Mouse (Mus musculus): ENCODE measurements at regions not wholly inside any gene's neighbourhood (a gene's known extent, or its start where the extent isn't known, plus 50 kb on each side); places are given as distances from the start of the nearest gene placed in this dataset.
A peak's percentile ranks its signal among the peaks of the same experiment; 100 is the strongest.

DNA sequence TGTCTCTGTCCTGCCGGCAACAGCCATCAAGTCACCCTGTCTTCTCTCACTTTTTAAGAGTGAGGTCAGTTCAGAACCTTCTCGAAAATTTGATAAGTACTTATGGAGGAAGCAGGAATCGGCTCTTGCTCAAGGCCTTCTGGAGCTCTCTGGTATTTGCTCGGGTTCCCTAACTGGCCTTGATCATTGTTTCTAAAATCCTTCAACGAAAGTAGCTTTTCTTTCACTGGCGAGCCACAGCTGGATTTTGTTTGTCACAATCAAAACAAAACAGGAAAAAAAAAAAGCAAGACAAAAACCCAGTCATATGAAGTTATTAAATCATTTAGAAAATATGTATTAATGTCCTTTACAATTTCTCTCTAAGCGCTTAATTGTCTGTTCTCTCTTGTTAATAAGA, 156.6 kb upstream of the Tex13c2 start:
- Histone ChIP-seq H3K4me2 (no peak overlapping the region), H3K27me3 (no peaks in the 10 kb centered on the region), H3K36me3 (no peaks in the 10 kb centered on the region), H3K27ac (peak overlapping the region; percentile 37), H3K4me1 (no peaks in the 10 kb centered on the region), H3K4me3 (no peak overlapping the region), H3K9ac (no peak overlapping the region), H3K9me3 (no peaks in the 10 kb centered on the region)
- 51% methylated on average over 7 of the region's 7 CpGs for WGBS
- no peak for ATAC-seq (ENCODE audit: borderline replicate concordance, extremely low read depth, low FRiP score, low TSS enrichment)

DNA sequence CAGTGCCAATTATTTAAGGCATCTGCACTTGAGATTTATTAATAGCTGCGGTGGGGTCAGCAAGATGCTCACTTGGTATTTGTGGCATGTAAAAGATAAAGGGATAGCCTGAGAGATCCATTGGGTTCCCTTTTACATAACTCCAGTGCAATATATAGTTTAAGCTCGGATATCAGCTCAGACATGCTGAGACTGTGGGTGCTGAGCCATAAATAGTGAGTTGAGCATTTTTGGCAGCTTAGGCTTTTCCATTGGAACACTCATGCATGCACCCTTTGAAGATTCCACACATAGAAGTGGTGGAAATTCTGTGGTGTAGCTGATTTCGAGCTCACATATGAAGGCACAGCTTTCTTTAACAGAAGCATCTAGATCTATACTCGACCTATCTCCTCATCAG, 155.9 kb upstream of the Tex13c2 start:
- 47% methylated on average over 4 of the region's 4 CpGs for WGBS
- no peak overlapping the region for H3K4me3 ChIP-seq
- no peaks in the 10 kb centered on the region for H3K9me3 ChIP-seq
- peak overlapping the region; percentile 37; the same call in 1 of the 2 replicates for H3K27ac ChIP-seq
- H3K27me3 ChIP-seq: no peaks in the 10 kb centered on the region
- H3K4me1 ChIP-seq: no peaks in the 10 kb centered on the region
- no peak for ATAC-seq (ENCODE audit: borderline replicate concordance, extremely low read depth, low FRiP score, low TSS enrichment)
- H3K4me2 ChIP-seq: no peak overlapping the region
- H3K36me3 ChIP-seq: no peaks in the 10 kb centered on the region
- H3K9ac ChIP-seq: no peak overlapping the region

DNA sequence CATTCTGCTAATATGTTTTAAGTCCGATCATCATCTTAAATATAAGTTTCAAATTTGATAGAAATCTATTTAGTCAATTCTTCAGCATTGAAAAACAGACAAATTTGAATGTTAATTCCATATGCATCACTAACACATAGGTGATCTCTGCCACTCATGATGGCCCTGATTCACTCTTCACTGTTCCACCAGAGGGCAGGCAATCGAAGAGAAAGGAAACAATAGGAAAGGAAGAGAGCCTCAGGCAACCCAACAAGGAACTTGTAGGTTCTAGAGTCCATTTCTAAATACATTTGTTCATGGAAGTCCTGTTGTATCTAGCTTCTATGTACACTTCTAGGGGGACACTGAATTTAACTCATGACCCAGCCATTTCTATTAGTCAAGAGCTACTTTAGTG, 154.7 kb upstream of the Tex13c2 start:
- no peak overlapping the region for H3K9ac ChIP-seq
- H3K4me1 ChIP-seq: no peaks in the 10 kb centered on the region
- H3K36me3 ChIP-seq: no peaks in the 10 kb centered on the region
- no peaks in the 10 kb centered on the region for H3K27me3 ChIP-seq
- ATAC-seq (ENCODE audit: borderline replicate concordance, extremely low read depth, low FRiP score, low TSS enrichment): no peak
- no peak overlapping the region for H3K27ac ChIP-seq
- WGBS: 71% methylated on average over 2 of the region's 2 CpGs
- H3K4me2 ChIP-seq: no peak overlapping the region
- H3K9me3 ChIP-seq: no peaks in the 10 kb centered on the region
- no peak overlapping the region for H3K4me3 ChIP-seq

DNA sequence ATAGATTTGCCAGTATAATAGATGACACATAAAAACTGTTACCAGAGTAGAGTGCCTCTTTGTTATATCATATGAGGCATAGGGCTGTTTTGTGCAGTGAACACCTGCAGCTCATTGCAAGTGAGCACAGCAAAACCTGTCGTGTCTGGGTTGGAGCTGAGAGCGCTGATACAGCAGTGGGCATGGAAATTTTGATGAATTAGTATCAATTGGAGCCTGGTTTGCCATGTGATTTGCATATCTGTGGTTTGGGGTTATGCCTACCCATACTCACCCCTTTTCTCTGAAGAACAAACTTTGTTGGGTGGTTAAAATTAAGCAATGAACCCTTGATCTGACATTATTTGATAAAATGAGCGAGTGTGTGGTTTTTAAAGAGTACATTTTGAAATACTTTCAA, 152.7 kb upstream of the Tex13c2 start:
- 83% methylated on average over 3 of the region's 3 CpGs for WGBS
- H3K4me3 ChIP-seq: no peak overlapping the region
- no peak overlapping the region for H3K9ac ChIP-seq
- no peaks in the 10 kb centered on the region for H3K36me3 ChIP-seq
- H3K9me3 ChIP-seq: no peaks in the 10 kb centered on the region
- H3K27ac ChIP-seq: no peak overlapping the region
- H3K27me3 ChIP-seq: no peaks in the 10 kb centered on the region
- no peak for ATAC-seq (ENCODE audit: borderline replicate concordance, extremely low read depth, low FRiP score, low TSS enrichment)
- no peaks in the 10 kb centered on the region for H3K4me1 ChIP-seq
- no peak overlapping the region for H3K4me2 ChIP-seq

DNA sequence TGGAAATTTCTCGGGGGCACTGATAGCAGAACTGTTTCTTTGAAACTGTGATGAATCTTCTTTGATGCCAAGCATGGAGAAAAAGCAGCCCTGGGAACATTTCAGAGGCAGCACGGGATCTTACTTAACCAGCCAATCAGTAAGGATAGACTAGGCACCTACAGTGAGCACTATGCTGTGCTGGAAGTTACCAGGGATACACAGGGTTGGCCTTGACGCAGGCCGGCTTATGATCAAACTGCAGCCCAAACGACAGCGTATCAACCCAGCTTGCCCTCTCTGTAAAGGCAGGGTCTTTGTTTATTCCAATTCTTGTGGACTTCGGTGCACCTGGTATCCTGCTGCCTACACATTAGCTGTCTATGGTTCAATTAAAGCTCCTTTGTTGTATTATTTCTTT, 147.1 kb upstream of the Tex13c2 start:
- no peak overlapping the region for H3K4me3 ChIP-seq
- no peaks in the 10 kb centered on the region for H3K36me3 ChIP-seq
- 54% methylated on average over 7 of the region's 7 CpGs for whole genome bisulfite sequencing
- no peak overlapping the region for H3K27ac ChIP-seq
- no peak overlapping the region for H3K9ac ChIP-seq
- no peaks in the 10 kb centered on the region for H3K4me1 ChIP-seq
- H3K4me2 ChIP-seq: no peak overlapping the region
- ATAC-seq (ENCODE audit: borderline replicate concordance, extremely low read depth, low FRiP score, low TSS enrichment): no peak
- no peaks in the 10 kb centered on the region for H3K27me3 ChIP-seq
- no peaks in the 10 kb centered on the region for H3K9me3 ChIP-seq

DNA sequence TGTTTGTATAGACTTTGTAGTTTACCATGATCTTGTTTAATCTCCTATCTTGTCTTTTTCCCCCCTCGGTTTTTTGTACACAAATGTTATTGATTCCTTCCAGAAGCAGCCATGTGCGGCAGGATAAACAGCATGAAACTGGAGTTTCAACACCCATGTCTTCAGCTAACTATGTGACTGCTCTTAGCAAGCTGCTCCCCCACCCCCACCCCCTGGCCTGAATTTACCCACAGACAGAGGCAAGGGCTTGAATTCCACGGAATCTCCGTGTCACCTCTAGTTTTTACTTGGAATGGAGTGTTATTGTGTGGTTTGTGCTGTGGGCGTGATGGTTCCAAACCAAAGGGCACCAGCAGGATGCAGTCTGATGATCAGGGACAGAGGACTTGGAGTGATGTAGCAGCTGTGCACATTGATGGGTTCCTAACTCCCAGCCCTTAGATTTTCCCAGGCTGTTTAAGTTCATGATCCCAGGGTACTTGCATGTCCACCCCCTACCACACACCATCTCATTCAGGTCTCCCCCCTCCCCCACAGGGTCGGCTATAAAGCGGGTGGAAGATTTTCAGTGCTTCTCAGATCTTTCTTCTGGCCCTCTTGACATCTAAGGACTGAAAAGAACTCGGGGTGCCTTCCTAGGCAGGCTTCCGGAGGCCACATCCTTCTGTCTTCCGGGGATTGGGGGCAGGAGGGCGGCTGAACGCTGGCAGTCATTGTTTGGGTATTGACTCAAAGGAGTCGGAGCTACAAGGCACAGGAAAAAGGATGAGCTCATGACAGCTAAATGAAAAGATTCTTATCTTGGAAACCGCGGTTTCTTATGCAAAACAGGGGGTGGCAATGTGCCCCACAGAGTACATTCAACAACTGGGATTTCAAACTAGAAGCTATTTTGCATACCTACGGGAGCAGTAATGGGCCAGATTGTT, 146.3 kb upstream of the Tex13c2 start:
- no peaks in the 10 kb centered on the region for H3K4me1 ChIP-seq
- 20% methylated on average over 16 of the region's 16 CpGs for WGBS
- no peaks in the 10 kb centered on the region for H3K27me3 ChIP-seq
- H3K4me3 ChIP-seq: no peak overlapping the region
- no peaks in the 10 kb centered on the region for H3K36me3 ChIP-seq
- 0 out of 2 replicates have a peak, but pooled peaks have one; percentile 35 for ATAC-seq (ENCODE audit: borderline replicate concordance, extremely low read depth, low FRiP score, low TSS enrichment)
- H3K9me3 ChIP-seq: no peaks in the 10 kb centered on the region
- 0 out of 2 replicates have a peak overlapping the region, but pooled peaks have one; percentile 33 for H3K27ac ChIP-seq
- H3K9ac ChIP-seq: no peak overlapping the region
- H3K4me2 ChIP-seq: no peak overlapping the region

DNA sequence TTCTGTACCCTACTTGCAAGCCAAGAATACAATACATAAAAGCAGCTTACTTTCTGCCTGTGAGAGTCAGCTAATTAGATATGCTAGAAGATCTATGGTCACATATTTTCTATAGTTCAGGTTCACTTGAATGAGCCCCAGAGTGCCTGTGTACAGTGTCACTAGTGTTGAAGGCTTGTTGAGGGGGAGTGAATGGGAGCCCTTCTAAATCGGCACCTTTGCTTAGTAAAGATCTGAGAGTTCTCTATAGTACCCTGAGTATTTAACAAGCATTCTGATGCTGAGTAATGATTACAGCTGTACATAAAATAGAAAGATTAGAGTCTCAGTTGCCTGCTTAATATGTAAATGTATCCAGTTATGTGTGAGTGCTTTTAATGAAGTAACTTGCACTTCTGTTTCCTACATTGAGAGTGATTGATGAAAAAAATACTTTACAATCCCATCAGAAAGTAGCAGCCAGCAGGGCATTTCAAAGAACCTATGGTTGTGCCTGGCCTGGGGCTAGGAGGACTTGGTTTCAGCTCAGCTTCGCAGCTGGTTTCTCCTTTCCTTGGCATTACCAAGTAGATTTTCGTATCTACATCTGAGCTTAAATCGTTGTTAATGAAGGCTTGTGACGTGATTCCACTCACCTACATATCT, 136.8 kb upstream of the Tex13c2 start:
- H3K4me3 ChIP-seq: no peak overlapping the region
- no peak overlapping the region for H3K9ac ChIP-seq
- H3K4me2 ChIP-seq: no peak overlapping the region
- WGBS: 71% methylated on average over 5 of the region's 5 CpGs
- H3K27ac ChIP-seq: no peak overlapping the region
- H3K4me1 ChIP-seq: no peaks in the 10 kb centered on the region
- no peak for ATAC-seq (ENCODE audit: borderline replicate concordance, extremely low read depth, low FRiP score, low TSS enrichment)
- H3K36me3 ChIP-seq: no peaks in the 10 kb centered on the region
- H3K9me3 ChIP-seq: no peaks in the 10 kb centered on the region
- no peaks in the 10 kb centered on the region for H3K27me3 ChIP-seq

DNA sequence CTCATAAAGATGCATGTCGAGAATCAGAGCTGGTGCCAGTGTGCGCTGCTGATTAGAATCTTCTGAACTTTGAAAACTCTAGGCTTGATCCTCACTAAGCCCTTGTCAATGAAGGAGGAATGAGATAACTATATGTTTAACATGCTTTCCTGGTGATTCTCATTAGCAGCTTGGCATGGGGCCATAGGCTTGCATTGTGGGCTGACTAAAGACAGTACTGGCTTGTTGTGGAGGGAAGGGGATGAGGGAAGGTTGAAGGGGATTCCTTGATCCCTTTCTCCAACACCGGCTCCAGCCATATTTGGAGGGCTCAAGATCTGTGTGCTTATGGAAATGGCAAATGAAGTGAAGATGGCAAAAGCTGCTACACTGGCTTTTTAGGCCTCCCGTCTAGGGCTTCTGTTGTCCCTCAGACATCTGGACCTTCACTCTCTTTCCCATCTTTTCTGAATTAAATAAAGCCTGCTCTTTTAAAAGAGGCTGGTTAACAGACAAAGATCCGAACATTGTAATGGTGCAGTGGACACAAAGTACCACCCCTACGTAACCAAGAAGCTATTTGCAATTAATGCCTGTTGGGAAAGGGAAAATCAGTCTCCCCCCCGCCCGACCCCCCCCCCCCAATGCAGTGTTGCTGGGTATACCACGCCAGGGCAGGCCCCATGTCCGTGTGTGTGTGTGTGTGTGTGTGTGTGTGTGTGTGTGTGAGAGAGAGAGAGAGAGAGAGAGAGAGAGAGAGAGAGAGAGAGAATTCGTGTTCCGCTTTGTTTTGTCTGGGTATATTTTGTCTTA, 129.9 kb upstream of the Tex13c2 start:
- WGBS: 38% methylated on average over 10 of the region's 12 CpGs
- Histone ChIP-seq H3K9ac (no peak overlapping the region), H3K4me1 (peaks cover 3% of the 10 kb centered on the region; the same call in 1 of the 2 replicates), H3K36me3 (no peaks in the 10 kb centered on the region), H3K27me3 (no peaks in the 10 kb centered on the region), H3K4me2 (peak overlapping the region; percentile 48), H3K9me3 (no peaks in the 10 kb centered on the region), H3K27ac (no peak overlapping the region), H3K4me3 (0 out of 2 replicates have a peak overlapping the region, but pooled peaks have one; percentile 24)
- ATAC-seq (ENCODE audit: borderline replicate concordance, extremely low read depth, low FRiP score, low TSS enrichment): no peak

DNA sequence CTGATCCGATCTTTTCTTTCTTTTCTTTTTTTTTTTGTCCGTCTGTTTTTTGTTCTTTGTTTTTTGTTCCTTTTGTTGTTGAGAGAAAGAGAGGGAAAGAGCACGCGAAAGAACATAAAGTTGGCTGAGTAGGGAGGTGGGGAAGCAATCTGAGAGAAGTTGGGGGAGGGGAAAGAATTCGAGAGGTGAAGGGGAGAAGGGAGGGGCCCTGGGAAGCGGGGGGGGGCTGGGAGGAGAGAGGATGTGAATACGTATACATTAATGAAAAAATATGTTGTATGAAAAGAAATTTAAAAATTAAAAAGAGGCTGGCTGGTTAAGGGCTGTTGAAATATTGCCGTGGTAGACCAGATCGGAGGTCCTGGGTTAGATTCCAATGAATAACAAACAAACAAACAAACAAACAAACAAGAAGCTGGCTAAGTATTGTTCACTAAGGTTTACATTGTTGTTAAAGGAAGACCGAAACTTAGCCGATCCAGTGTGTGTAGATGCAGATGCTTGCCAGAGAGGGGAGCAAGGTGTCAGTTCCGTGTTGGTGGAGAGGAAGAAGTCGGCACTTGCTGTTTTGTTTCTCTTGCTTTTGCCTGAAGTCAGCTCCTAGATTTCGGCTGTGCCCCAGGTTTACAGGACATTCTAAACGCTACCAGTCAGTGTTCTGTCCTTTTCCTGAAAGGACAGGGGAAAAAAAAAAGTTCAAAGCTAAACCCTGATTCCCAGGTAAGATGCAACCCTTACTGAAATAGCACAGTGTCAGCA, 129.1 kb upstream of the Tex13c2 start:
- ATAC-seq (ENCODE audit: borderline replicate concordance, extremely low read depth, low FRiP score, low TSS enrichment): peak; percentile 62; the same call in 1 of the 2 replicates
- WGBS: 18% methylated on average over 15 of the region's 15 CpGs
- H3K4me3 ChIP-seq: peak overlapping the region; percentile 24
- H3K9me3 ChIP-seq: no peaks in the 10 kb centered on the region
- no peak overlapping the region for H3K9ac ChIP-seq
- peaks cover 3% of the 10 kb centered on the region; the same call in 1 of the 2 replicates for H3K4me1 ChIP-seq
- no peaks in the 10 kb centered on the region for H3K36me3 ChIP-seq
- no peaks in the 10 kb centered on the region for H3K27me3 ChIP-seq
- H3K4me2 ChIP-seq: peak overlapping the region; percentile 48
- peak overlapping the region; percentile 37; the same call in 1 of the 2 replicates for H3K27ac ChIP-seq

DNA sequence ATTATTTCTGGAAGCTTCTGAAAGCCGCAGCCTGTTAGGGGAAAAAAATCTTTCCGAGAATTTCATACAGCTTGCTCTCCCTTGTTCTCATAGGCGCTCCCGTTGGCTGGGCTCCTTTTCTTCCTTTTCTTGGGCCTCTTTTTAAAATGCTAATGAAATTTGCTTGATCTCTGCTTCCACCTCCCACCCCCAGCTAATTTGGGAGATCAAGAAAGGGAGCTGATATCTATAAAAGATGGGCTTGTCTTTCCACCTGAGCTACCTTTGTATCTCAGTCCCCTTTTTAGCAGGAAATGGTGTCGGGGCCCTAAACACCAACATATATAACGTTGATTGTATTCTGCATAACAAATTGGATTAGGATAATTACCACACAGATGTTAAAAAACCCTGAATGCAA, 128.5 kb upstream of the Tex13c2 start:
- H3K27ac ChIP-seq: no peak overlapping the region
- H3K4me1 ChIP-seq: peaks cover 3% of the 10 kb centered on the region; the same call in 1 of the 2 replicates
- H3K9ac ChIP-seq: no peak overlapping the region
- peak overlapping the region; percentile 48 for H3K4me2 ChIP-seq
- ATAC-seq (ENCODE audit: borderline replicate concordance, extremely low read depth, low FRiP score, low TSS enrichment): no peak
- no peaks in the 10 kb centered on the region for H3K27me3 ChIP-seq
- 44% methylated on average over 6 of the region's 6 CpGs for WGBS
- no peaks in the 10 kb centered on the region for H3K36me3 ChIP-seq
- H3K4me3 ChIP-seq: no peak overlapping the region
- H3K9me3 ChIP-seq: no peaks in the 10 kb centered on the region

DNA sequence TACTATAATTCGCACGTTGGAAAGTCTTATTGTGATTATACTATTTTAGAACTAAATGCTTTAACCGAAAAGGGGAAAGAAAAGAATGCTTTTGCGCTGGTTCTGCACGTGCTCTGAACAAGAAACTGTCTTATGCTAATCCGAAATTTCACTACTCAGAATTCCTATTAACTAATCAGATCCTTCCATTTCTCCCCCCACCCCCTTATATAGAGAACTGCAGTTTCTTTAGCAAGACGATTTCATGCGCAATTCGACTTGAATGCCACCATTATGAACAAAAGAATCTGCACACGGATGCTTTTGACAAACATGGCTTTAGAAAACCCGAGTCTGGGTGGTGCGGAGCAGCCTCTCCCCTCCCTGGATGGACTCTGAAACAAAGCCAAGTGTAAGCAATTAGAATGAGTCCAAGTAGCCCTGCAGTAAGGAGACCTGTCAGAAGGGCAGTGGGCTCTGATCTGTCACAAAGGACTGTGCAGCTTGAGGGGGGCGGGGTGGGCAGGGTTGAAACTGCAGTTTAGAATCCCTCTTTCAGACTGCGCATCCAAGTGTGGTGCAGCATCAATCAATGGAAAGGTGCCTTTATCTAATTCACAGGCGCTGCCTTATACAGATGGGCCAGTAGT, 128.0 kb upstream of the Tex13c2 start:
- no peak overlapping the region for H3K27ac ChIP-seq
- H3K4me3 ChIP-seq: no peak overlapping the region
- 37% methylated on average over 15 of the region's 15 CpGs for WGBS
- no peak overlapping the region for H3K4me2 ChIP-seq
- H3K9ac ChIP-seq: no peak overlapping the region
- H3K9me3 ChIP-seq: no peaks in the 10 kb centered on the region
- H3K4me1 ChIP-seq: peaks cover 3% of the 10 kb centered on the region; the same call in 1 of the 2 replicates
- no peaks in the 10 kb centered on the region for H3K36me3 ChIP-seq
- H3K27me3 ChIP-seq: no peaks in the 10 kb centered on the region
- ATAC-seq (ENCODE audit: borderline replicate concordance, extremely low read depth, low FRiP score, low TSS enrichment): no peak

Measured in lung, embryonic 15.5 days (tissue).